Mouse (Mus musculus) left cerebral cortex, postnatal 4 days (tissue): ENCODE measurements around the gene Echdc1. TPM values are rescaled to one million over a fixed set of nuclear protein-coding genes. Genes with fewer than 3 reads are reported as not detected.
"Not testable (repeated sequence)": the region's sequence is repeated elsewhere in the genome, so short reads cannot be mapped to it uniquely, and the experiment has no call there.

ENCODE experiments used
- DNase-seq: peaks from one replicate; pipeline ENCODE4 v3.0.0-alpha.2; 2022
- intact Hi-C: fragments of 180-260 bp; cut with DNase I; formaldehyde crosslinking; loops from one replicate; pipeline ENCODE4 v1.15.1; 2025
- total RNA-seq, 2 experiments: library from RNA; stranded (reverse); gene quantifications; 2 replicates each; pipeline ENCODE4 v1.2.3; 2021

Echdc1 gene
- total RNA-seq: 10 to 100 TPM; 19.2 to 22.8 TPM

DNA sequence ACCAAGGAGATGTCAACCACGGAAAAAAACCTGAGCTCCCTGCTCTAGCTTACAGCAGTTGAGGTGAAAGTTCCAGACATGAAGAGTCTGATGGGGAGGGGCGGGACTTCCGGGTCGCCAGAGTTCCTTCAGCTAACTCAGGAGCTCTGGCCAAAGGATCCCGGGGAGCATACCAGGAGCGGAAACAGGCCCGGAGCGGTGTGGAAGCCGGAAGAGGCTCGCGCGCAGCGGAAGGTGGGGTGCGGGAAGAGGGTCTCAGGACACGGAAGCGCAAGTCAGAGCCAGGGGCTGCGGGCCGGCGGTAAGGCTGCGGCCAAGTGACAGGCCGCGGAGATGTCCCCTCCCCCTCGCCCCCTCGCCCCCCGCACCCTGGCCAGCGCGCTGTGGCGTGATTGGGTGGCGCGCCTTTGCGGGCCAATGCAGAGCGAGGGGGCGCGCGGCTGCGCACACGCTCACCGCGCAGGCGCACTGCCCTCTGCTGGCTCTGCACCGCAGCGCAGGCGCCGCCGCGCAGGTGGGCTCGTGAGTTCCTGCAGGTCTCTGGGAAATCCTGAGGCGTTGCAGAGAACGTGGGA lies at the start of gene Echdc1:
TSS of gene Echdc1 (plus strand) at position 103 of the 575 bp plus-strand sequence.
- intact Hi-C loops: no loop called here
- peak; percentile 89 for DNase-seq

DNA sequence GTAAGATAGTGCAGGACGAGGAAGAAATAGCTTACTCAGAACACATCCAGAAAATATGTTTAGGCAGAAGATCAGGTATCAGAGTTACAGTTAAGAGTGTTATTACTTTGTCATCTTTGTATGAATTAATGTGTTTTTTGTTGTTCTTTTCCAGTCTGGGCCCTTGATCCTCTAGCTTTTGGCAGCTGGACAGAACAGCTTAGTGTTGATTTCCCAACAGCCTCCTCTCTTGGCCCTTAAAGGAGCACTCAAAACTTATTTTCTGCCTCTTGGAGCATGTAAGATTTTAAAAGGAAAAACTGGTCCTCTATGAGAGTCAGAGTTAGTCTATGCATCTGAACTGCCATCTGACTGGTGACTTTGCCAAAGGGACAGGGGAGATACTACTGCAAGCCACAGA lies 31.2 kb upstream of the Echdc1 start:
- intact Hi-C loops: no loop called here
- DNase-seq: no peak

DNA sequence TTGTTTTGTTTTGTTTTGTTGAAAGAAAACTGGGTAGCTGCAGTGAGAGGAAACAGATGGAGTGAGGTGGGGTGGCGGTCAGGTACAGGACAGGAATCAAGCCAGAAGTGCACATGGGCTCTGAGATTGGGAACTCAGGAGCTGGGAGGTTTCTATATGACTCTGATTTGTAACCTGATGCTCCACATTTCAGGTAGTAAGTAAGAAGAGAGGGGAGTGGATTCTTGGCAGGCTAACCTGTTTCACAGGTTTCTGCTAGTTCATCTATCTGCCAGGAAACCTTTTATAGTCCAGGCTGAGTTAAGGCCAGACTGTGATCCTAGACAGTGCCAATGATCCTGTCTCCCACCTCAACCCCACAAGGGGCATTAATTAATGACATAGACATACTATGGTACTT lies 27.2 kb upstream of the Echdc1 start:
- DNase-seq: no peak
- intact Hi-C loops: no loop called here

DNA sequence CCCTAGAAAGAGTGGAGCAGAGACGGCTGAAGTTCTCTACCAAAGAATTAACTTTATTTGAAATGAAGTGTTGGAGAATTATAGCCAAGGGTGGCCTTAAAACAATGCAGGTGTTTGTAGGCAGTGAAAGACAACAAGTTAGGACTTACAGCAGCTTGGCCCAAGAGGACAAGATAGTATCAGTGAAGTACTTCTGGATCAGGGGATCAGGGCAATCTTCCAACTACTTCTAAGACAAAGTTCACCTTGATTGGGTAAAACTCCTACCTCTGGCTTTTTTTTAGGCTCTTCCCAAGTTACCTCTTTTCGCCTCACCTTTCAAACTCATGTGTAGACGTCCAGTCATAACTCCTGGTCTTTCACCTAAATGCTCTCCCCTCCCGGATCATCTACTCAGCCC lies 10.7 kb upstream of the Echdc1 start:
- intact Hi-C loops: no loop called here
- no peak for DNase-seq

DNA sequence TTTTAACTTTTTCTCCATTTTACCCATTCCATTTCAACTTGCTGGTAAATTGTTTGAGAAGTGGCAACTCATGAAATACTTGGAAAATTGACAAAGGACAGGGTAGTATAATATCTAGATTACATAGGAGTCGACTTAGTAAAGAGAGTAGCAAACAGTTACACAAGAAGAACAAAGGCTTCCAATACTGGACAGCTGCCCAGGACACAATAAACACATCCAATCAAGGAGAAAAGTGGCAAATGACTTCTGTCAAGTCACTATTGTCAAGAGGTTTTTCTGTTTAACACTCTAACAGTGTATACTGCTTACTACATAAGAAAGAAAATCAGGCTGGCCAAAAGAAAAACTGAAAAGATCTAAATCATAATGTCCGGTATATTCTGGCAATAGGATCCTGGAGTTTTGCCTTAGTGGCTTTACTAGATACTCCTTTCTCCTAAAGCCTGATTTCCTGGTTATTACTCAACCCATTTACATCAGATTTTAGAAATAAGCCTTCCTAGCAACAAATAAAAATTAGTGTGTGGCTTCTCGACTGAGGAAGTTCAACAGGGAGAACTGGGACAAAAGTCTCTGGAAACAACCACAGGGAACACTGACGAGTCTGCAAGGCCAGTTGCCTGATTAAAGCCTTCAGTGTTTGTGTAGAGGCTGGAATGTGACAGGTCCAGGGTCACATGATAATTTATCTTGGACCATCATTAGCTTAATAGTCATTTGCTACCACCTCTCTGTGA lies 1.3 kb upstream of the Echdc1 start:
- intact Hi-C loops: no loop called here
- no peak for DNase-seq

DNA sequence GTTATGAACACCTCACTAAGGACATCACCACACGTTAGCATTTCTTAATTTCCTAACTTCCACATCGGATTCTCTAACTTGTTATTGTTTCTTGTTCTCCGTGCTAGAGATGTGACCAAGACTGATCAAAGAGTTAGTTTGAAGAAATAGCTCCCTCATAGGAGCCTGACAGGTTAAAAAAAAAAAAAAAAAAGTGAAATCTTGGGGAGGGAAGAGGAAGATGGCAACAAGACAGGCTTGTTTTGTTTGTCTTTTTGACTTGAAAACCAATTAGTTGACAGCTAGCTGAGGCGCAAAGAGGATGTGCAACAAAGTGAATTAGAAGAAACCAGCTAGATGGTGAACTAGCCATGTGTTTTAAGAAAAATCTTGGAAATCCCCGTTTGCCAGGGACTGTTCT lies 939 bp downstream of the Echdc1 start:
- DNase-seq: no peak
- intact Hi-C loops: no loop called here

DNA sequence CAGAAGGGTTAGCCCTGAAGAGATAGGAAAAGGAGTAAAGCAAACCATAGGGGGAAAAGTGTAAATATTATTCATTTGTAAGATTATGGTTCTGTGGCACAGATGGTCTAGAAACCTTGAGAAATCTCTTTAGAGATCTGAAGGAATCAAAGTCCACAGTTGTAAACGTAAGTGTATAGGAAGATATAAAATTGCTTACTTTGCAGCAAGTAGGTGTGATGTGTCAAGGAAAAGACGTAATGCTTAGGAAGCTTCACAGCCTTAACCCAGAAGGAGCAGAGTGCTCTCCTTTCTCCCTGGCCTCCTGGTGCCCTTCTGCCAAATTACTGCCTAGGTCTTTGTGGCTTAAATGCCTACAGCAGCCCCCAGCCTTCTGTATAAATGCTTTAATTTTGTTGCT lies 11.9 kb downstream of the Echdc1 start:
- no peak for DNase-seq
- intact Hi-C loops: no loop called here

DNA sequence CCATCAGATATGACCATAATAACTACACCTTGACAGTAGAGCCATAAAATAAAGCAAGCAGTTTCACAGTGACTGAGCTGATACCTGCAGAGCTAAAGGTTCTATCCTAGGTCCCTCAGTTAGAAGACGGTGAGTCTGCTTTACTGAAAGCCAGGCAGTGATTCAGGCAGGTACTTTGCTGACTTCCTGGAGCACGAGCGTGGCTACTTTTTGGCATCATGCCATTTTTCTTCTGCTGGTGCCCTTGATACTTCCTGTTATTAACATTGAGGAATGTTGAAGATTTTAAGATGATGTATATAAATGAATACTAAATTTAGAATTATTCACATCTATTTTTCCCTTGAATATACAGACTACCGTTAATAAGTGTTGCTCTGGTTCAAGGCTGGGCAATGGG lies 20.9 kb downstream of the Echdc1 start:
- DNase-seq: no peak
- intact Hi-C loops: no loop called here

DNA sequence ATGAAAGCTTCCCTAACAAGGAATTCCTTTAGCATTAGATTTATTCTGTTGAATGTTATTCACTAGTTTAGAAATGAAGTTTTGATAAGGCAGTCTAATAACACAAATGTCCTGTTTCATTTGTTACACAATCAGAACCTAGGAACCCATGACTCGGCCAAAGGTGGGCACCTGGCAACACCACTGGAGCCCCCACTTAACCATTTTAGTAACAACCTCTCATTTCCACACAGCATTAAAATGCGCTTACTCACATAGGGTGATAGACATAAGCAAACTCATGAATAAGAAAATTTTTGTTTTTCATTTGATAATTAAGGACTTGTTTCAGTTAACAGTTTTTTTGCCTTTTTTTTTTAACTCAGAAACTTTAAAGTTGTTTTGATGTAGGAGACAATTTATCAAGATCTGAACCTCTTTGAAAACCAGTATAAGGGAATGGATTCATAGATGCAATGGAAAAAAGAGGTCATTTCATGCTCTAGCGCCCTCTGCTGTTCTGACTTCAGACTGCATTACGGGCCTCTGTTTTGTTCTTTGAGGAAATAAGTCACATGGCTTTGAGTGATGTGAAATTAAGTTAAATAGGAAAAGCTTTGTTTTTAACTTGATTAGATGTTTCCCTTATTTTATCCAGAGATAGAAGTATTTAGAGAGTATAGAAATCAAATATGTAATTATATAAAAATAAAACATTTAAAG lies 25.5 kb downstream of the Echdc1 start:
- DNase-seq: peak; percentile 63

DNA sequence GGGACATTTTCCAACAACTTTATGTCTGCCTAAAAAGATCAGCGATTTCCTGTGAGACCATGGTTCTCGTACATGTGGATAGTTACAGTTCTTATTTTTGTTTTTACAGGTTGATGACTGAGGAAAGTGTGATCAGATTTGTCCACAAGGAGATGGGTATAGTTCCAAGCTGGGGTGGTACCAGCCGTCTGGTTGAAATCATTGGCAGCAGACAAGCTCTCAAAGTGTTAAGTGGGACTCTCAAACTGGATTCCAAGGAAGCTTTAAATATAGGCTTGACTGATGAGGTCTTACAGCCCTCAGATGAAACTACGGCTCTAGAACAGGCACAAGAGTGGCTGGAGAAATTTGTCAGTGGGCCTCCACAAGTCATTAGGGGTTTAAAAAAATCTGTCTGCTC lies 31.3 kb downstream of the Echdc1 start:
- DNase-seq: no peak
- intact Hi-C loops: no loop called here

More for the DNA sequence above, 25.5 kb downstream of the Echdc1 start:
- intact Hi-C loops: no loop called here

DNA sequence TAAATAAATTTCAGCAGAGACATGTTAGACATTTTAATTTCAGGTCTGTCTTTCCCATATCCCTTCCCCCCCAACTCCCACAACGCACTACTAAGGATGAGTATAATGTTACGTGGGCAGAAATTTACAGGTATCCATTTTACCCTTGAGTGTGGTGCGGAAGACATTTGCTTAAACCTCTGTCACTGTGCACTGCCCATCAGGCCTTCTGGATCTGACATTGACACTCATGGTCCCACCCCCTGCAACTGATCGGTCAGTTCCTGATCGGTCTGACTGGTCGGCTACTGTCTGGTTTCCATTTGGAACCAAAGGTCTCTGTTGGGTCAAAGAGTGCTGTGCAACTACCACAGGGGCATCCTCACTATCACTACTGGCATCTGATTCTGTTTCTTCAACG lies 33.7 kb downstream of the Echdc1 start:
- intact Hi-C loops: no loop called here
- no peak for DNase-seq

DNA sequence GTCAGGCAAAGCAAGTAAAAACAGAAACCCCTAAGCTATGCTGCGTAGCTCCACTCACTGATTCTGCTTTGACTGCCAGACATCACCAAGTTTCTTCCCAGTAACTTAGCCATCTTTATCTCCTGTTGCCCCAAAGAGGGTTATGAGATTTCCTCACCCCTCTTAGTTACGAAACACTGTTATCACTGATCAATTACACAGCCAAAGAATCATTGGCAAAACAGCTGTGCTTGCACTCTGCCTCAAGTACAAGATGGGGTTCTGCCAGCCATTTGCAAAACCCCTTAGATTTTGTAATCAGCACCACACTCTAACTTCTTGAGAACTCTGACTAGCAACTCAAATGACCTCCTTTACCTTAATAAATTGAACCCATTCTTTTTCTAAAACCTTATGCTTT lies 38.5 kb downstream of the Echdc1 start:
- DNase-seq: no peak
- intact Hi-C loops: no loop called here

DNA sequence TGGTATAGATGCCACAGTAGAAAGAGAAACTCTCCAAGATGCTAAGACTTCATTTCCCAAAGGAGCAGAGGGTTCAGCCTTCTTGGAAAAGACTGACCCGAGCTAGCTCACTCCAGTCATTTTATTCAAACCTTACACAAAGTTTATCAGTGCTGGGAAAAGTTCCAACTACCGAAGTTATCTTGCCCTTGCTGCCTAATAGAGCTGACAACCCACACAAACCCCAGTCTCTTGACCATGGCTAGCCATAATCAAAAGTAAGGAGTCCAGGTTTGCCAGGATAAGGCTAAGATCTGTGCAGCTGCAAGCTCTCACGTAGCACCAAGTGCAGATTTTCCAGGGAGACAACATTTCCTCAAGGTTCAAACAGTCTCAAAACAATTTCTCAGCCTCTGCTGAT lies 39.6 kb downstream of the Echdc1 start:
- intact Hi-C loops: no loop called here
- DNase-seq: no peak

DNA sequence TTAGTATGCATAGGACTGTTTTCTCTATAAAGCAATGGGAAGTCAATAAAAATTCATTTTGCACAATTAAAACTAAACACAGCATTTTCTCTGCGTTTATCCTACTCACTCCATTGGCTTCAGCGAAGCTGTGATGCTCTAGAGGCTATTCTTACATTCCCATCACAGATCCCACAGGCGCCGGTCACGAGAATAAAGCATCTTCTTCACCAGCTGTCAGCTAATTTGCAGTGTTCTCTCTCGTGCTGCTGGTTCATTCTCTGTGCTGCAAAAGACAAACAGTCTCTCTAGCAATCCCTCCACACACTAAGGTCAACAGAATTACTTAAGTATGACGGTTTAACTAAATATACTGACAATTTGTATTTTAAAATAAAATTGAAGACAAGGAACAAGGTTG lies 41.2 kb downstream of the Echdc1 start:
- DNase-seq: peak; percentile 10
- intact Hi-C loops: no loop called here

DNA sequence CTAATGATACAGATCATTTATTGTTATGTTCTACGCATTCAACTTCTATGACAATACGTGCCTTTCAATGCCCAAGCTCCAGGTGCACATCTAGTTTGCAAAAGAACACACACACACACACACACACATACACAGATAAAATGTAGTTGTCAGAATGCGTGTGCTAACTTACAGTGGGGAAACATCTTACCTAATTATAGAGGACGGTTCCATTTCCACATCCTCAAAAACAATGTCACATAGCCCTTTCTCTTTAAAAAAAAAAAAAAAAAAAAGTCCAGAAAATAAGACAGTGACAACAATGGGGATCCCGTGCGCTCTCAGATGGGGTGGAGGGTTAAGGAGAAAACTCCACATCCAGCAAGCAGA lies 48.1 kb downstream of the Echdc1 start:
- no peak for DNase-seq
- intact Hi-C loops: no loop called here

DNA sequence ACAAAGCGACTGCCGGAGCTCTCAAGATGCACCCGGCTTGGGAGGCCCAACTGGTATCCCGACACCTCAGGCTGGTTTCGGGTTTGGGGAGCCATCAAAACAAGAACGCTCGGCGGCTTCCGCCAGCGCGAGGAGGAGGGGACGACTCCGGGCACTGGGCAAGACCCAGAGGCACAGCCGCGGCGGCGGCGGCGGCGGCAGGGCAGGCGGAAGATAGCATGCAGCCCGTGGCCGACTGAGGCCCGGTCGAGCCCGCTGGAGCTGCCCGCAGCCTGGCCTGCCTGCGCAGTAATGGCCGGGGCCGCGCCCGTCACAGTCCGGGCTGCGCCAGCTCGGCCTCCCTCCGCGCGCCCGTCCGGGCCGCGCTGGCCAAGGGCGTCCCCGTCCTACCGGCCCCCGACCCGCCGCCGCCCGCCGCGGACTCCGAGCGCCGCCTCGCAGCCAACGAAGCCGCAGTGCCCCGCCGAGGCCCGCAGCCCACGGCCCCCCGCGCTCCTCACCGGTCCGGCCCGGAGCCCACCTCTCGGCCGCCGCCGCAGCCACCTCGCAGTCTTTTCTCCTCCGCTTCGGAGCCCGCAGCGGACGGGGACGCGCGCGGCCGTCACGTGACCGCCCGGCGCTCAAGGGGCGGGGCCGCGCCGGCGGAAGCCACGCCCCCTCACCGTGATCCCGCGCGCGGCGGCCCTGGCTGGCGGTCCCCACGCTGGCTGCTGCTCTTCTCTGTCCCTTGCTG lies 48.7 kb downstream of the Echdc1 start:
- intact Hi-C loops: no loop called here
- peak; percentile 90 for DNase-seq

DNA sequence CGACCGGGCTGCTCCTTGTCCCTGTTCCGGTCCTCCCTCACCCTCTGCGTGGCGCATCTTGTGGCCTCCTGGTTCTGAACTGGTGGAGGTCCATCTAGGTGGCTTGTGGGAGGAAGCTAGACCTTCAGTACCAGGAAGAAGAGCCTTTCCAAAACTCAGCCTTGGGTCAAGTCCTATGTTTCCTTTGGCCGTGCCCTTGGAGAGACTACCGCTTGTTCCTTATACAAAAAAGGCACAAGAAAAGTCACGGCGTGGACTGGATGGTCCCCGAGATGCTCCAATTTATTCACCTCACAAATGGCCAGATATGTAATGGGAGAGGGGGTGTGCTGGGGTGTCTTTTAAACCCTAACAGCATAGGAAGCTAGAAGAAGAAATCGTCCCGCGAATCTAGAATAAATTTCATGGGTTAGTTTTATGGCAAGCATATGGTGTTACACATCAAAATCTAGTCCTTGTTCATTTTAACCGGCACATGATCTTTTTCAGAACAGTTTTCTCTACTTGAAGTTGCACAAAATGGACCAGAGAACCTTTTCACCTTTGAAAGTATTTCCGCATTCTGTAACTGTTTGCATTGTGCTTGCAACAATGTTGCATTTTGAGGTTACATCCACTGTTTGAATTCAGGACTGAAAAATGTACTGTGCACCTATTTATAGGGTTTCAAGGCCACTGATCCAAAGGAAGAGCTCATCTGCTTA lies 49.4 kb downstream of the Echdc1 start, which contains the start of gene Rnf146:
TSS of gene Rnf146 (minus strand) at position 246 of the 704 bp plus-strand sequence.
- intact Hi-C loops: no loop called here

DNA sequence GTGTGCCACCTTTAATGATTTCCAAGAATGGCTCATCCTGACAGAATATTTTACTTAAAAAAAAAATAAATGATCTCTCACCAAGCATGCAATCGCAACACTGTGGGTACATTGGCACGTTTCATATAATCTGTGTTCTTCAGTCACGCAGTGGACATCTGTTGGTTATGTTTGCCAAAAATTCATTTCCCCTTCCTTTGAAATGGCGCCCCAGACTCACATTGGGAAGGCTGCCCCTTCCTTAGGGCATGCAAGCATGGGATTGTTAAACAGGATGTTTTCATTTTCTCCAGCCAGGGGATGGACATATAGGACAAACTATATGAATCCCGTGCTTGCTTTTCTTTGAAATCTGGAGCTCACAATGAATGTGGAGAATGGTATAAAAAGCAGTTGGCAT lies 61.1 kb downstream of the Echdc1 start:
- intact Hi-C loops: no loop called here
- peak; percentile 10 for DNase-seq

More for the DNA sequence above, 49.4 kb downstream of the Echdc1 start, which contains the start of gene Rnf146:
- DNase-seq: no peak

DNA sequence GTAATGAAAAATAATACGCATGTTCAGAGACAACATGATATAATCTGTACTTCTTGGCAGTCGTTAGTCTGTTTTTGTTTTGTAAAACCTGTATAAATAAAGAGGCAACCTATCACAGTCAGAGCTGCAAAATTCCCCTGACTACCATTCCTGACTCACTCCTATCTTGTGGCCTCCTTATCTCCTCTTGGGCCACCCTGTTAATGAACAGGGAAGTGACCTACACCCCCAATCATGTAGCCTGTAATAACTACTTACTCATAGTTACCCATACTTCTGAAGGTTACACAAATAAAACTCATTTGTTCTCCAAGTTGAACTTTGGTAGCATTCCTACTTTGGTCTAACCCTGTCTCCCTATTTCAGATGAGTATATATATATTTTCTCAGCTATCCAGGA lies 68.6 kb downstream of the Echdc1 start:
- intact Hi-C loops: no loop called here
- DNase-seq: no peak

DNA sequence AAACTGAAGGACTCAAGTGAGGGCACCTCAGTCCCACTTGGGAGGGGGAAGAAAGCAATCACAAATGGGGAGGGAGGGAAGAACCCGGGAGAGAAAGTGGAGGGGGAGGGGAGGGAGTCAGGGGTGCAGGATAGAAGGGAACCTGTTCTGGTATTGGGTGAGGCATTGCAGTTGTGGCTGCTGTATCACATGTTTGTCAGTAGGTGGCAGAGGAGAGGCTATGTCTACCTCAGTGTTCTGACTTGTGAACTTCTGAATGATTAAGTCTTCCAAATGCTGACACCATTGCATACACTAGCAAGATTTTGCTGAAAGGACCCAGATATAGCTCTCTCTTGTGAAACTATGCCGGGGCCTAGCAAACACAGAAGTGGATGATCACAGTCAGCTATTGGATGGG lies 81.9 kb downstream of the Echdc1 start:
- DNase-seq, intact Hi-C loops: not testable (repeated sequence)
